Mouse (Mus musculus) thymus, postnatal 14 days (tissue): ENCODE measurements around the gene Cpne8.
"Not testable (repeated sequence)": the region's sequence is repeated elsewhere in the genome, so short reads cannot be mapped to it uniquely, and the experiment has no call there.

Experiments used
- DNase-seq: peaks from one replicate; pipeline ENCODE4 v3.0.0; 2021

The Cpne8 gene

GRCm38 (mm10) chr15:90609836-90610415 lies 69.3 kb downstream of the Cpne8 start:
- DNase-seq: no peak

GRCm38 (mm10) chr15:90608368-90608767 lies 70.9 kb downstream of the Cpne8 start:
- no peak for DNase-seq

- DNase-seq: no peak
Measured at GRCm38 (mm10) chr15:90607181-90607580, 72.1 kb downstream of the Cpne8 start.

GRCm38 (mm10) chr15:90603676-90604075 lies 75.6 kb downstream of the Cpne8 start:
- DNase-seq: no peak

GRCm38 (mm10) chr15:90597715-90598497 lies 81.3 kb downstream of the Cpne8 start:
- DNase-seq: no peak

GRCm38 (mm10) chr15:90595592-90595991 lies 83.6 kb downstream of the Cpne8 start:
- no peak for DNase-seq

- DNase-seq: no peak
Measured at GRCm38 (mm10) chr15:90589587-90589986, 89.6 kb downstream of the Cpne8 start.

GRCm38 (mm10) chr15:90577402-90577801 lies 101.8 kb downstream of the Cpne8 start:
- DNase-seq: no peak

GRCm38 (mm10) chr15:90569246-90569645 lies 110.0 kb downstream of the Cpne8 start:
- no peak for DNase-seq

- no peak for DNase-seq
Measured at GRCm38 (mm10) chr15:90568050-90568449, 111.2 kb downstream of the Cpne8 start.

- no peak for DNase-seq
Measured at GRCm38 (mm10) chr15:90563996-90564395, 115.2 kb downstream of the Cpne8 start.

- DNase-seq: no peak
Measured at GRCm38 (mm10) chr15:90561613-90562012, 117.6 kb downstream of the Cpne8 start.

GRCm38 (mm10) chr15:90548589-90548988 lies 130.6 kb downstream of the Cpne8 start:
- DNase-seq: no peak

GRCm38 (mm10) chr15:90543447-90543846 lies 135.8 kb downstream of the Cpne8 start:
- DNase-seq: no peak

- no peak for DNase-seq
Measured at GRCm38 (mm10) chr15:90542126-90542525, 137.1 kb downstream of the Cpne8 start.

- no peak for DNase-seq
Measured at GRCm38 (mm10) chr15:90536311-90537202, 142.7 kb downstream of the Cpne8 start.

GRCm38 (mm10) chr15:90535730-90536129 lies 143.5 kb downstream of the Cpne8 start:
- no peak for DNase-seq

GRCm38 (mm10) chr15:90512769-90513168 lies 166.5 kb downstream of the Cpne8 start:
- DNase-seq: no peak

GRCm38 (mm10) chr15:90497080-90497479 lies 182.2 kb downstream of the Cpne8 start:
- no peak for DNase-seq

- no peak for DNase-seq
Measured at GRCm38 (mm10) chr15:90491558-90491957, 187.7 kb downstream of the Cpne8 start.

- no peak for DNase-seq
Measured at GRCm38 (mm10) chr15:90490186-90490585, 189.0 kb downstream of the Cpne8 start.

GRCm38 (mm10) chr15:90470561-90470960 lies 208.7 kb downstream of the Cpne8 start:
- not testable (repeated sequence) for DNase-seq

- no peak for DNase-seq
Measured at GRCm38 (mm10) chr15:90463281-90463680, 216.0 kb downstream of the Cpne8 start.

- no peak for DNase-seq
Measured at GRCm38 (mm10) chr15:90446076-90446475, 233.2 kb downstream of the Cpne8 start.
